Mouse (Mus musculus) liver, postnatal 0 days (tissue): Measurements from ENCODE around the gene Nfib. TPM values are rescaled to one million over a fixed set of nuclear protein-coding genes. Genes with fewer than 3 reads are reported as not detected.

Source experiments
- ATAC-seq: fragments of 200-750 bp; cut with Nextera tagmentation; 2 replicates; pipeline ENCODE4 v1.8.0; 2017; ENCODE audit warnings: mild to moderate bottlenecking, moderate library complexity
- DNase-seq: peaks from one replicate; pipeline ENCODE4 v3.0.0-alpha.2; 2016
- H3K27ac ChIP-seq: fragments of 300-500 bp; sonication (generic); 2 replicates; pipeline ENCODE4 v1.5.1; 2014; ENCODE audit warnings: antibody characterized with exemption, moderate library complexity, mild to moderate bottlenecking, low read depth
- H3K27me3 ChIP-seq: fragments of 300-500 bp; sonication (generic); 2 replicates; pipeline ENCODE4 v1.6.1; 2014; ENCODE audit warnings: low read length, control low read depth, mixed read lengths; ENCODE audit not compliant: insufficient read depth
- H3K36me3 ChIP-seq: fragments of 300-500 bp; sonication (generic); replicated peaks from 2 replicates; pipeline ENCODE4 v1.6.1; 2014; ENCODE audit warnings: mild to moderate bottlenecking, control low read depth, low read length, moderate library complexity, mixed read lengths; ENCODE audit not compliant: insufficient read depth
- H3K4me1 ChIP-seq: fragments of 300-500 bp; sonication (generic); 2 replicates; pipeline ENCODE4 v1.6.1; 2014; ENCODE audit warnings: antibody characterized with exemption, mild to moderate bottlenecking, control low read depth; ENCODE audit not compliant: insufficient read depth
- H3K4me2 ChIP-seq: fragments of 300-500 bp; sonication (generic); 2 replicates; pipeline ENCODE4 v1.6.1; 2014; ENCODE audit warnings: low read depth, mild to moderate bottlenecking, low read length, moderate library complexity, mixed read lengths
- H3K4me3 ChIP-seq: fragments of 300-500 bp; sonication (generic); 2 replicates; pipeline ENCODE4 v1.5.1; 2014; ENCODE audit warnings: low read depth, low read length
- H3K9ac ChIP-seq: fragments of 300-500 bp; sonication (generic); replicated peaks from 2 replicates; pipeline ENCODE4 v1.6.1; 2014; ENCODE audit warnings: mild to moderate bottlenecking, moderate library complexity
- H3K9me3 ChIP-seq: fragments of 300-500 bp; sonication (generic); 2 replicates; pipeline ENCODE4 v1.6.1; 2016; ENCODE audit warnings: mild to moderate bottlenecking, control low read depth, low read length, mixed read lengths
- CTCF ChIP-seq: sonication (generic); IDR thresholded peaks from 2 replicates; pipeline ENCODE4 v1.5.1; 2016; ENCODE audit warnings: antibody characterized with exemption, low read depth
- EP300 ChIP-seq: IDR thresholded peaks from 2 replicates; pipeline ENCODE4 v1.6.1; 2016; ENCODE audit warnings: antibody characterized with exemption, low read depth, mild to moderate bottlenecking
- WGBS: fragments of 180-500 bp; shearing (Covaris S2); extraction: QIAGEN DNeasy Blood & Tissue Kit; methylation state at CpG from one replicate; pipeline ENCODE4 v1.1.7; 2014; ENCODE audit not compliant: insufficient replicate concordance; 5-methylcytosine and 5-hydroxymethylcytosine counted together
- polyA plus RNA-seq: library from polyadenylated mRNA; unstranded; fragments of >200 nt; fragmentation: Nextera tagmentation; extraction: Ambion mirVana; gene quantifications from 2 replicates; pipeline ENCODE4 v1.2.1, GENCODE M21; 2015

Nfib gene
- polyA plus RNA-seq, 1 experiment from 2014 or later, result 8.3 TPM

DNA sequence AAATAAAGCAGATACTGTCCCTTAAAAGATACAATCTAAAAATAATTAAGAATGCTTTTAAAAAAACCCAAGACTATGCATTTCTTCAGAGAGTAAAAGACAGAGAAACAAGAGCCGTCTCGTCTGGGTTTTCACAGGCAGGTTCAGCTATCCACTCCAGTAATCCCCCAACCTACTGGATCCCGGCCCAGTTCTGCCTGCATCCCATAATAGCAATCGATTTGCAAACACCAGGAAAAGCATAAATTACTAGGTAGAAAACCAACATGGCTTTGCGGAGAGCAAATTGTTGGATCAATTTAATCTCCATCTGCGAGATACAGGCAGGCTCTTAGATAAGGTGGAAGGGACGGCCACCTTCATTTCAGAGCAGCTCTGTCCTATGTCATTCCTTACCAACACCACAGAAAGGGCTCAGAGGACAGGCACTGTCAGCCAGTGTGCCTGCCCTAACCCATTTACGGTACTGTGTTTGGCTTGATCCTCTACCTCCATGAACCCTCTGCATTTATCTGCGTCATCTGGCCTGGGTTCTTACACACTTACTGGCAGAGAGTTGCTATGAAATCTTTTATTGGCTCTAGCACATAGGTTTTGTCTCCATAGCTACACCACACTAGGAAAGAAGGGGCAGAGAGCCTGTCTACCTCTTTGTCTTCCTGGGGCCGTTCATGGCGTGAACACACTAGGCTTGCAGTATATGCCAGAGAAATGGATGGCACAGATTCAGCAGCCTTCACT lies 321.4 kb downstream of the Nfib start:
- Histone ChIP-seq H3K27ac (peak overlapping the region; percentile 90), H3K36me3 (no peaks in the 10 kb centered on the region), H3K9ac (no peak overlapping the region), H3K4me1 (peaks cover 16% of the 10 kb centered on the region; the same call in 1 of the 2 replicates), H3K9me3 (no peaks in the 10 kb centered on the region), H3K27me3 (no peaks in the 10 kb centered on the region), H3K4me3 (no peak overlapping the region), H3K4me2 (no peak overlapping the region)
- 65% methylated on average over 11 of the region's 11 CpGs for WGBS
- peak; percentile 48; the same call in 1 of the 2 replicates for ATAC-seq
- DNase-seq, result peak; percentile 52
- TF ChIP-seq EP300 (no peak), CTCF (no peak)

DNA sequence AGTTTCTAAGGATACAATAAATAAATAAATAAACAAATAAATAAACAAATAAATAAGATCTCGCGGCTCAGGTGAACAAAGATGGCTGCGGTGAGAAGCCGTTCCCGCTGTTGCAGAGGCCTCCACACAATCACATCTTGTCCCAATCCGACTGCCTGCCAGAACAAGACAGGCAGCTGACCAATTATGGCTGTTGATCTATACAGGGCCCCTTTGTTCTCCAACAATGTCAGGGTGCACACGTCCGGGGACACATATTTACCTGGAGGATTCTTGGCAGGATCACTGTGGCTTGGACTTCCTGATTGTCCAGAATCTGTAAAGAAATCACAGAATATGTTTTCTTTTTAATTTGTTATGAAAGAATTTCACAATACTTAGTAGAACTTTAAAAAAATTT lies 322.2 kb downstream of the Nfib start:
- 68% methylated on average over 8 of the region's 8 CpGs for WGBS
- Histone ChIP-seq H3K4me1 (peaks cover 16% of the 10 kb centered on the region; the same call in 1 of the 2 replicates), H3K27ac (peak overlapping the region; percentile 90; the same call in 1 of the 2 replicates), H3K9me3 (no peaks in the 10 kb centered on the region), H3K4me2 (no peak overlapping the region), H3K27me3 (no peaks in the 10 kb centered on the region), H3K4me3 (no peak overlapping the region), H3K9ac (no peak overlapping the region), H3K36me3 (no peaks in the 10 kb centered on the region)
- no peak for DNase-seq
- TF ChIP-seq EP300 (no peak), CTCF (no peak)
- ATAC-seq, result no peak

GRCm38 (mm10) chr4:82381786-82382185 lies 323.8 kb downstream of the Nfib start:
- DNase-seq, result no peak
- 50% methylated on average over 1 of the region's 1 CpGs for WGBS
- H3K9me3 ChIP-seq, result no peaks in the 10 kb centered on the region
- H3K27me3 ChIP-seq, result no peaks in the 10 kb centered on the region
- H3K36me3 ChIP-seq, result no peaks in the 10 kb centered on the region
- ATAC-seq, result peak; percentile 57; the same call in 1 of the 2 replicates
- H3K4me3 ChIP-seq, result no peak overlapping the region
- TF ChIP-seq CTCF (no peak), EP300 (no peak)
- peaks cover 16% of the 10 kb centered on the region; the same call in 1 of the 2 replicates for H3K4me1 ChIP-seq
- H3K4me2 ChIP-seq, result no peak overlapping the region
- H3K27ac ChIP-seq, result peak overlapping the region; percentile 34; the same call in 1 of the 2 replicates
- no peak overlapping the region for H3K9ac ChIP-seq

DNA sequence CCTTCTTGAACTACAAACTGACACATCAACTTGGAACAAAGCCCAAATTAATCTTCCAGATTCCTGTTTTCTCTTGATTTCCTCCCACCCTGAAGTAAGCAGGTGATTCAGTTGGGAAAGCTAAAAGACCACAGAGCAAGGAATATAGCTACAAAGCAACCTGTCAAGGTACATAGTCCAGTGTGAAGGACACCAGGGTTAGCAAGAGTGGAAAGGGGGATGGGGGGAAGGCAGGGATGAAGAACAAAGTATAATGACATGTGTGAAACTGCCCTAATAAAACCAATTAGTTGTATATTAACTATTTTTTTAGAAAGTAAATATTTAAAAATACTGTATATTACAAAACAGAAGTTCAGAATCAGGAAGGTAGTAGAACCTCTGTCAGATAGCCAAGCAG lies 325.0 kb downstream of the Nfib start:
- Histone ChIP-seq H3K36me3 (no peaks in the 10 kb centered on the region), H3K27me3 (no peaks in the 10 kb centered on the region), H3K27ac (peak overlapping the region; percentile 78), H3K9me3 (no peaks in the 10 kb centered on the region), H3K4me1 (peaks cover 11% of the 10 kb centered on the region; the same call in 1 of the 2 replicates), H3K9ac (no peak overlapping the region), H3K4me2 (no peak overlapping the region), H3K4me3 (no peak overlapping the region)
- ATAC-seq (peak; percentile 55), DNase-seq (no peak)
- no peak for TF ChIP-seq CTCF
- no peak for TF ChIP-seq EP300

DNA sequence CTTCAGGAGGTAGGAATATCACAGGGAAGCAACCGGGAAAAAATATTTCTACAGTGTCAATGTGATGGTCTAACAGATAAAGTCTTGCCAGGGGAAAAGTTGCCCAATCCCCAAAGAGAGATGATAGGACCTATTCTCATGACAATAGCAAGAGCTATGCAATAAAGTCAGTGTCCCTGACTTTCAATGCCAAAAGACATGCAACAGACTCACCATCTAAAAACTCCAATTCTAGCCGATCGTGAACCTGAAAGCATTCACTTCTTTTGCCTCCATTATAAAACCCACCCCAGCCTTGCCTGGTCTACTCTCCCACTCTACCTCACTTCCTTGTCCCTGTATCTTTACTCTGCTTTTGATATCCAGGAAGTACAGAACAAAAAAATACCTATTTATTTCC lies 327.5 kb downstream of the Nfib start:
- Histone ChIP-seq H3K27ac (no peak overlapping the region), H3K4me3 (no peak overlapping the region), H3K9me3 (no peaks in the 10 kb centered on the region), H3K4me1 (0 out of 2 replicates have a peak, but pooled peaks cover 5% of the 10 kb centered on the region), H3K27me3 (no peaks in the 10 kb centered on the region), H3K9ac (no peak overlapping the region), H3K36me3 (no peaks in the 10 kb centered on the region), H3K4me2 (no peak overlapping the region)
- WGBS, result 83% methylated on average over 3 of the region's 3 CpGs
- DNase-seq (no peak), ATAC-seq (no peak)
- TF ChIP-seq CTCF (no peak), EP300 (no peak)

- no peak overlapping the region for H3K27ac ChIP-seq
- no peak overlapping the region for H3K4me3 ChIP-seq
- no peaks in the 10 kb centered on the region for H3K36me3 ChIP-seq
- no peaks in the 10 kb centered on the region for H3K9me3 ChIP-seq
- DNase-seq (no peak), ATAC-seq (no peak)
- 76% methylated on average over 3 of the region's 3 CpGs for WGBS
- H3K27me3 ChIP-seq, result no peaks in the 10 kb centered on the region
- 0 out of 2 replicates have a peak, but pooled peaks cover 5% of the 10 kb centered on the region for H3K4me1 ChIP-seq
- no peak overlapping the region for H3K4me2 ChIP-seq
- no peak for TF ChIP-seq CTCF
- no peak overlapping the region for H3K9ac ChIP-seq
These were observed 327.9 kb downstream of the Nfib start for GRCm38 (mm10) chr4:82377621-82378020.
